Mouse (Mus musculus): ENCODE measurements at regions not wholly inside any gene's neighbourhood (a gene's known extent, or its start where the extent isn't known, plus 50 kb on each side); places are given as distances from the start of the nearest gene placed in this dataset.
A peak's percentile ranks its signal among the peaks of the same experiment; 100 is the strongest.

GRCm38 (mm10) chr12:12882931-12883553 lies 58.7 kb downstream of the Mycn start:
- DNase-seq: no peak

- DNase-seq: no peak
These were observed 63.7 kb downstream of the Mycn start for GRCm38 (mm10) chr12:12878031-12878430.

GRCm38 (mm10) chr12:12877539-12877938 lies 64.2 kb downstream of the Mycn start:
- DNase-seq: no peak

- DNase-seq: no peak
These were observed 65.6 kb downstream of the Mycn start for GRCm38 (mm10) chr12:12875976-12876745.

- no peak for DNase-seq
These were observed 68.2 kb downstream of the Mycn start for GRCm38 (mm10) chr12:12873551-12873950.

GRCm38 (mm10) chr12:12872974-12873373 lies 68.7 kb downstream of the Mycn start:
- DNase-seq: no peak

GRCm38 (mm10) chr12:12871272-12871671 lies 70.4 kb downstream of the Mycn start:
- DNase-seq: no peak

GRCm38 (mm10) chr12:12866590-12866989 lies 75.1 kb downstream of the Mycn start:
- DNase-seq: no peak

- no peak for DNase-seq
These were observed 91.0 kb downstream of the Mycn start for GRCm38 (mm10) chr12:12850681-12851080.

- no peak for DNase-seq
These were observed 95.0 kb downstream of the Mycn start for GRCm38 (mm10) chr12:12846716-12847115.

GRCm38 (mm10) chr12:12842247-12842957 lies 99.3 kb downstream of the Mycn start:
- DNase-seq: no peak

GRCm38 (mm10) chr12:12841385-12842238 lies 100.1 kb downstream of the Mycn start:
- no peak for DNase-seq

GRCm38 (mm10) chr12:12840661-12841384 lies 100.9 kb downstream of the Mycn start:
- no peak for DNase-seq

GRCm38 (mm10) chr12:12837775-12838174 lies 103.9 kb downstream of the Mycn start:
- DNase-seq: no peak

GRCm38 (mm10) chr12:12827821-12828641 lies 113.7 kb downstream of the Mycn start:
- DNase-seq: peak; percentile 48

GRCm38 (mm10) chr12:12827379-12827778 lies 114.3 kb downstream of the Mycn start:
- no peak for DNase-seq

- no peak for DNase-seq
These were observed 115.3 kb downstream of the Mycn start for GRCm38 (mm10) chr12:12826431-12826830.

GRCm38 (mm10) chr12:12825842-12826241 lies 115.9 kb downstream of the Mycn start:
- DNase-seq: no peak

- DNase-seq: no peak
These were observed 120.2 kb downstream of the Mycn start for GRCm38 (mm10) chr12:12821473-12821872.

- DNase-seq: no peak
These were observed 120.9 kb downstream of the Mycn start for GRCm38 (mm10) chr12:12820668-12821351.
